Comparison of ENCODE assay signal across 18 mouse cellular contexts in the genomic region with DNA sequence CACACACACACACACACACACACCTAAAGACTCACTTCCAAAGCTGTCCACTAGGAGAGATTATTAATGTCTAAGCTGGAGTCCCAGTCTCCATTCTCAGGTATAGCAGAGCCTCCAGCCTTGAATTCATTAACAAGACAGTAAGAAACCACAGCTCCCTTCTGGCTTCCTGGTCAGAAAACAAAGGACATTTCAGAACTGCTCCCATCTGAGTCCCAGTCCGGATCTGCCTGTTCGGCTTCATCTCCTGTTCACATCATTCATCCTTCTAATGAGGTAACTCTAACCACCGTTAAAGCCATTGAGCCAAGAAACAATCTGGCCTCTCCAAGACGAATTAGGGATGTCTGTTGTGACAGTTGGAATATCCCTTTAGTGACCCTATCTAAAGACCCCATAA.
"Had no signal": no experiment of that assay in that cellular context is flagged by ENCODE, and none has a peak within 500 bp of the region (broad histone marks: within the 10 kb centered on the region; RNA-seq: fewer than 3 reads in every experiment).

No protein-coding gene starts in this region.

- H3K4me3 ChIP-seq: limb, embryonic 12.5 days; liver, embryonic 13.5 days; lung, embryonic 15.5 days; megakaryocyte, embryonic 14.5 days; midbrain, embryonic 12.5 days had no signal

- H3K4me1 ChIP-seq: limb, embryonic 12.5 days; lung, embryonic 15.5 days; megakaryocyte, embryonic 14.5 days; midbrain, embryonic 12.5 days had no signal

- H3K27me3 ChIP-seq: limb, embryonic 12.5 days; liver, embryonic 13.5 days; lung, embryonic 15.5 days; megakaryocyte, embryonic 14.5 days; midbrain, embryonic 12.5 days had no signal

- H3K36me3 ChIP-seq: limb, embryonic 12.5 days; liver, embryonic 13.5 days; lung, embryonic 15.5 days; midbrain, embryonic 12.5 days had no signal

- H3K9me3 ChIP-seq: limb, embryonic 12.5 days; liver, embryonic 13.5 days; lung, embryonic 15.5 days; megakaryocyte, embryonic 14.5 days; midbrain, embryonic 12.5 days had no signal

- DNase-seq: kidney, postnatal 14 days; layer of hippocampus, adult 9-11 months; layer of hippocampus, postnatal 36 days; liver; liver, embryonic 13.5 days; liver, postnatal 0 days; lung, postnatal 14 days; right cerebral cortex, postnatal 4 days; spleen, adult 18-20 months; thymus, adult 18-20 months; thymus, postnatal 14 days had no signal

- H3K4me2 ChIP-seq: limb, embryonic 12.5 days; liver, embryonic 13.5 days; lung, embryonic 15.5 days; midbrain, embryonic 12.5 days had no signal

- ATAC-seq: intestine, embryonic 16.5 days; liver, postnatal 0 days; midbrain, embryonic 16.5 days had no signal

- H3K9ac ChIP-seq: limb, embryonic 12.5 days; liver, embryonic 13.5 days; liver, postnatal 0 days; lung, embryonic 15.5 days; midbrain, embryonic 12.5 days had no signal

- H3K27ac ChIP-seq: limb, embryonic 12.5 days; liver, embryonic 13.5 days; lung, embryonic 15.5 days; macrophage; midbrain, embryonic 12.5 days had no signal
